Mouse (Mus musculus): ENCODE data around the gene Ccdc183. TPM values are rescaled to one million over a fixed set of nuclear protein-coding genes. Genes with fewer than 3 reads are reported as not detected.

Ccdc183 gene
- polyA plus RNA-seq, 1 experiment from 2014 or later, result 0.15 TPM

- Histone ChIP-seq H3K4me1 (replicated peaks; ENCODE audit: control insufficient read depth, insufficient read depth, low read length) (peaks cover 6% of the 10 kb centered on the region; the same call in 1 of the 2 replicates), H3K4me3 (ENCODE audit: low read length) (peak overlapping the region; percentile 63; the same call in 1 of the 2 replicates), H3K9me3 (ENCODE audit: control insufficient read depth, low read length) (no peaks in the 10 kb centered on the region), H3K36me3 (ENCODE audit: control insufficient read depth, insufficient read depth, low read length) (no peaks in the 10 kb centered on the region), H3K9ac (ENCODE audit: low read length) (0 out of 2 replicates have a peak overlapping the region, but pooled peaks have one; percentile 28), H3K27ac (ENCODE audit: low read length) (peak overlapping the region; percentile 18; the same call in 1 of the 2 replicates), H3K4me2 (ENCODE audit: low read depth, low read length) (peak overlapping the region; percentile 93), H3K27me3 (ENCODE audit: control insufficient read depth, insufficient read depth, low read depth, low read length) (peaks cover 19% of the 10 kb centered on the region)
- 0 out of 2 replicates have a peak, but pooled peaks have one; percentile 11 for ATAC-seq (ENCODE audit: low read depth)
- 74% methylated on average over 4 of the region's 4 CpGs for WGBS
These were observed 3.4 kb upstream of the Ccdc183 start for GRCm38 (mm10) chr2:25620852-25621228.

- Histone ChIP-seq H3K9ac (ENCODE audit: low read length) (no peak overlapping the region), H3K4me3 (ENCODE audit: low read length) (no peak overlapping the region), H3K36me3 (ENCODE audit: control insufficient read depth, insufficient read depth, low read length) (no peaks in the 10 kb centered on the region), H3K4me2 (ENCODE audit: low read depth, low read length) (no peak overlapping the region), H3K27ac (ENCODE audit: low read length) (no peak overlapping the region), H3K4me1 (replicated peaks; ENCODE audit: control insufficient read depth, insufficient read depth, low read length) (peaks cover 6% of the 10 kb centered on the region; the same call in 1 of the 2 replicates), H3K9me3 (ENCODE audit: control insufficient read depth, low read length) (no peaks in the 10 kb centered on the region), H3K27me3 (ENCODE audit: control insufficient read depth, insufficient read depth, low read depth, low read length) (peaks cover 24% of the 10 kb centered on the region)
- WGBS, result 79% methylated on average over 6 of the region's 6 CpGs
- ATAC-seq (ENCODE audit: low read depth), result no peak
These were observed 2.9 kb upstream of the Ccdc183 start for GRCm38 (mm10) chr2:25620386-25620785.

- no peak overlapping the region for H3K4me3 ChIP-seq (ENCODE audit: low read length)
- no peak overlapping the region for H3K27ac ChIP-seq (ENCODE audit: low read length)
- ATAC-seq (ENCODE audit: low read depth), result no peak
- H3K9ac ChIP-seq (ENCODE audit: low read length), result no peak overlapping the region
- no peaks in the 10 kb centered on the region for H3K36me3 ChIP-seq (ENCODE audit: control insufficient read depth, insufficient read depth, low read length)
- 0 out of 2 replicates have a peak overlapping the region, but pooled peaks have one; percentile 8 for H3K4me2 ChIP-seq (ENCODE audit: low read depth, low read length)
- H3K27me3 ChIP-seq (ENCODE audit: control insufficient read depth, insufficient read depth, low read depth, low read length), result peaks cover 34% of the 10 kb centered on the region
- H3K4me1 ChIP-seq (replicated peaks; ENCODE audit: control insufficient read depth, insufficient read depth, low read length), result peaks cover 5% of the 10 kb centered on the region; the same call in 1 of the 2 replicates
- 12% methylated on average over 22 of the region's 22 CpGs for WGBS
- no peaks in the 10 kb centered on the region for H3K9me3 ChIP-seq (ENCODE audit: control insufficient read depth, low read length)
These were observed 1.1 kb downstream of the Ccdc183 start for GRCm38 (mm10) chr2:25616398-25616797.

- 55% methylated on average over 10 of the region's 10 CpGs for WGBS
- H3K9ac ChIP-seq (ENCODE audit: low read length), result peak overlapping the region; percentile 99; the same call in 1 of the 2 replicates
- H3K9me3 ChIP-seq (ENCODE audit: control insufficient read depth, low read length), result no peaks in the 10 kb centered on the region
- peak overlapping the region; percentile 59 for H3K4me2 ChIP-seq (ENCODE audit: low read depth, low read length)
- H3K36me3 ChIP-seq (ENCODE audit: control insufficient read depth, insufficient read depth, low read length), result no peaks in the 10 kb centered on the region
- peaks cover 12% of the 10 kb centered on the region for H3K4me1 ChIP-seq (replicated peaks; ENCODE audit: control insufficient read depth, insufficient read depth, low read length)
- H3K27me3 ChIP-seq (ENCODE audit: control insufficient read depth, insufficient read depth, low read depth, low read length), result peaks cover 3% of the 10 kb centered on the region; the same call in 1 of the 2 replicates
- ATAC-seq (ENCODE audit: low read depth), result peak; percentile 29
- H3K27ac ChIP-seq (ENCODE audit: low read length), result no peak overlapping the region; the same call in 1 of the 2 replicates
- H3K4me3 ChIP-seq (ENCODE audit: low read length), result peak overlapping the region; percentile 98
These were observed 8.8 kb downstream of the Ccdc183 start for GRCm38 (mm10) chr2:25608671-25609070.

- H3K36me3 ChIP-seq (ENCODE audit: control insufficient read depth, insufficient read depth, low read length), result no peaks in the 10 kb centered on the region
- H3K4me2 ChIP-seq (ENCODE audit: low read depth, low read length), result peak within 1 kb of the TSS; percentile 59
- peak within 1 kb of the TSS; percentile 99 for H3K9ac ChIP-seq (ENCODE audit: low read length)
- H3K27me3 ChIP-seq (ENCODE audit: control insufficient read depth, insufficient read depth, low read depth, low read length), result no peaks in the 10 kb centered on the region
- peaks cover 12% of the 10 kb centered on the region for H3K4me1 ChIP-seq (replicated peaks; ENCODE audit: control insufficient read depth, insufficient read depth, low read length)
- under 1% methylated on average over 80 of the region's 80 CpGs for WGBS
- H3K4me3 ChIP-seq (ENCODE audit: low read length), result peak within 1 kb of the TSS; percentile 98
- no peaks in the 10 kb centered on the region for H3K9me3 ChIP-seq (ENCODE audit: control insufficient read depth, low read length)
- H3K27ac ChIP-seq (ENCODE audit: low read length), result peak within 1 kb of the TSS; percentile 93
- peak; percentile 94 for ATAC-seq (ENCODE audit: low read depth)
These were observed 9.5 kb downstream of the Ccdc183 start, which contains the start of gene Rabl6 for GRCm38 (mm10) chr2:25607761-25608622. TSS of gene Rabl6 (minus strand) at chr2:25608521.

- H3K27me3 ChIP-seq (ENCODE audit: control insufficient read depth, insufficient read depth, low read depth, low read length), result no peaks in the 10 kb centered on the region
These were observed 15.0 kb downstream of the Ccdc183 start for GRCm38 (mm10) chr2:25602526-25602925.

GRCm38 (mm10) chr2:25600037-25600436 is 17.4 kb downstream of the Ccdc183 start:
- no peak overlapping the region for H3K27ac ChIP-seq (ENCODE audit: low read length)
- H3K9me3 ChIP-seq (ENCODE audit: control insufficient read depth, low read length), result no peaks in the 10 kb centered on the region
- no peak overlapping the region for H3K4me3 ChIP-seq (ENCODE audit: low read length)
- 84% methylated on average over 2 of the region's 2 CpGs for WGBS
- H3K4me1 ChIP-seq (replicated peaks; ENCODE audit: control insufficient read depth, insufficient read depth, low read length), result no peaks in the 10 kb centered on the region
- H3K27me3 ChIP-seq (ENCODE audit: control insufficient read depth, insufficient read depth, low read depth, low read length), result no peaks in the 10 kb centered on the region
- H3K9ac ChIP-seq (ENCODE audit: low read length), result no peak overlapping the region
- no peak for ATAC-seq (ENCODE audit: low read depth)
- H3K4me2 ChIP-seq (ENCODE audit: low read depth, low read length), result no peak overlapping the region
- H3K36me3 ChIP-seq (ENCODE audit: control insufficient read depth, insufficient read depth, low read length), result peaks cover 58% of the 10 kb centered on the region

More at GRCm38 (mm10) chr2:25602526-25602925, 15.0 kb downstream of the Ccdc183 start:
- H3K4me3 ChIP-seq (ENCODE audit: low read length), result no peak overlapping the region
- H3K9ac ChIP-seq (ENCODE audit: low read length), result no peak overlapping the region
- WGBS, result 89% methylated on average over 5 of the region's 5 CpGs
- H3K9me3 ChIP-seq (ENCODE audit: control insufficient read depth, low read length), result no peaks in the 10 kb centered on the region
- peaks cover 8% of the 10 kb centered on the region for H3K4me1 ChIP-seq (replicated peaks; ENCODE audit: control insufficient read depth, insufficient read depth, low read length)
- no peak overlapping the region for H3K27ac ChIP-seq (ENCODE audit: low read length)
- H3K4me2 ChIP-seq (ENCODE audit: low read depth, low read length), result no peak overlapping the region
- no peak for ATAC-seq (ENCODE audit: low read depth)
- peaks cover 41% of the 10 kb centered on the region for H3K36me3 ChIP-seq (ENCODE audit: control insufficient read depth, insufficient read depth, low read length)

- ATAC-seq (ENCODE audit: low read depth), result no peak
- H3K36me3 ChIP-seq (ENCODE audit: control insufficient read depth, insufficient read depth, low read length), result peaks cover 64% of the 10 kb centered on the region
- no peaks in the 10 kb centered on the region for H3K4me1 ChIP-seq (replicated peaks; ENCODE audit: control insufficient read depth, insufficient read depth, low read length)
- no peak overlapping the region for H3K27ac ChIP-seq (ENCODE audit: low read length)
- no peaks in the 10 kb centered on the region for H3K27me3 ChIP-seq (ENCODE audit: control insufficient read depth, insufficient read depth, low read depth, low read length)
- no peak overlapping the region for H3K4me3 ChIP-seq (ENCODE audit: low read length)
- WGBS, result 93% methylated on average over 1 of the region's 1 CpGs
- H3K9ac ChIP-seq (ENCODE audit: low read length), result no peak overlapping the region
- H3K4me2 ChIP-seq (ENCODE audit: low read depth, low read length), result no peak overlapping the region
- H3K9me3 ChIP-seq (ENCODE audit: control insufficient read depth, low read length), result no peaks in the 10 kb centered on the region
These were observed 18.7 kb downstream of the Ccdc183 start for GRCm38 (mm10) chr2:25598749-25599148.

GRCm38 (mm10) chr2:25596765-25597510 is 20.5 kb downstream of the Ccdc183 start:
- ATAC-seq (ENCODE audit: low read depth), result no peak
- H3K9me3 ChIP-seq (ENCODE audit: control insufficient read depth, low read length), result no peaks in the 10 kb centered on the region
- H3K4me3 ChIP-seq (ENCODE audit: low read length), result no peak overlapping the region
- WGBS, result 93% methylated on average over 5 of the region's 5 CpGs
- H3K27ac ChIP-seq (ENCODE audit: low read length), result no peak overlapping the region
- no peaks in the 10 kb centered on the region for H3K27me3 ChIP-seq (ENCODE audit: control insufficient read depth, insufficient read depth, low read depth, low read length)
- no peaks in the 10 kb centered on the region for H3K4me1 ChIP-seq (replicated peaks; ENCODE audit: control insufficient read depth, insufficient read depth, low read length)
- no peak overlapping the region for H3K4me2 ChIP-seq (ENCODE audit: low read depth, low read length)
- peaks cover 77% of the 10 kb centered on the region for H3K36me3 ChIP-seq (ENCODE audit: control insufficient read depth, insufficient read depth, low read length)
- no peak overlapping the region for H3K9ac ChIP-seq (ENCODE audit: low read length)
